Mouse (Mus musculus) adrenal gland, postnatal 14 days (tissue): ENCODE measurements around the gene Bcap29. TPM values are rescaled to one million over a fixed set of nuclear protein-coding genes. Genes with fewer than 3 reads are reported as not detected.
"Not testable (repeated sequence)": the region's sequence is repeated elsewhere in the genome, so short reads cannot be mapped to it uniquely, and the experiment has no call there.

ENCODE experiments used
- DNase-seq: peaks from one replicate; pipeline ENCODE4 v3.0.0; 2021; ENCODE audit warnings: mixed read lengths
- long read RNA-seq, 2 experiments: library from polyadenylated mRNA; stranded (forward); transcript quantifications; one replicate each; pipeline ENCODE4 v2.0.0; 2021
- total RNA-seq: library from RNA; stranded (reverse); gene quantifications from 2 replicates; pipeline ENCODE4 v1.2.3, GENCODE M21; 2021

The Bcap29 gene
- total RNA-seq: 20.0 and 23.2 TPM in 2 replicates
- long read RNA-seq, experiment 1, full-length matches to known transcripts: 39 of 42 reads
- long read RNA-seq, experiment 1, partial matches to known transcripts: 0 of 42 reads
- long read RNA-seq, experiment 1, other reads (novel, unspliced or antisense): 3 of 42 reads
- long read RNA-seq, experiment 2, full-length matches to known transcripts: 24 of 28 reads
- long read RNA-seq, experiment 2, partial matches to known transcripts: 3 of 28 reads
- long read RNA-seq, experiment 2, other reads (novel, unspliced or antisense): 1 of 28 reads

DNA sequence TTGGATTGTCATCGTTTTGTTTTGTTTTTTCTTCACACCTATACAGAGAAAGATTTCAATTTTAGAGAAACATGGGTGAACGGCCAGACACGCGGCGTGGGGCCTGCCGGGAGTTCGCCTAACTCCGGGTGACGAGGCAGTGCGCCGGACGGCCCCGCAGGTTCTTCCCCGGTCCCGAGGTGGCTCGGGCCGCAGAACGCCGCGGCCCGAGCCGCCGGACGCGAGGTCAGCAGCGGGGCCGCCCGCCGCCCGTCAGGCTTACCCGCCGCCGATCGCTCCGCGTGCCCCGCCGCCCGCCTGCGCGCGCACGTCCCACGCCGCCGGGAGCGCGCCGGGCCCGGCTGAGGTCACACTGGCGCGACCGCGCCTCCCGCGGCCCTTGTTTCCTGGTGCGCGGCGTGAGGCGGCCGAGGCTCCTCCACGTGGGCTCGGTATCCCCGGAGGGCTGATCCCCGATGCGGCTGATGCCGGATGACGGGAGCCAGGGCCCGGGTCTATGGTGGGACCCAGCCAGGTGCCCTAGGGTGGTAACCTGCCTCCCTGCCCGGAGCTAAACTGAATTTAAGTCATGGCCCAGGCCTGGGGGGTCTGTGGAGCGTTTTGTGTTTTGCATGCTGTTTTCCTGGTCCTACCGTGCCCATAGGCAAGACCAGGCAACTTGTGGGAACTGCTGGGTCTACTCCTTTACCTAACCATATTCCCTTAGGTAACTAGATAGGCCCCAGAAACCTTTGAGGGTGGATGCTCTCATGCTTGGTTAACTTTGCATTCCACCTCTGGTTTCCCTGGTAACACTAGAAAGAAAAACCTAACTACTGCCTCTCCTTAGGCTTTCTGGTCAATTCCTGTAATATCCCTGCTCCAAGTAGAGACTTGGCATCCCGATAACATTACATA, at the start of gene Bcap29:
Gene Bcap29 (minus strand): TSS at position 316 of the 897 bp plus-strand sequence.
- DNase-seq: peak; percentile 91

DNA sequence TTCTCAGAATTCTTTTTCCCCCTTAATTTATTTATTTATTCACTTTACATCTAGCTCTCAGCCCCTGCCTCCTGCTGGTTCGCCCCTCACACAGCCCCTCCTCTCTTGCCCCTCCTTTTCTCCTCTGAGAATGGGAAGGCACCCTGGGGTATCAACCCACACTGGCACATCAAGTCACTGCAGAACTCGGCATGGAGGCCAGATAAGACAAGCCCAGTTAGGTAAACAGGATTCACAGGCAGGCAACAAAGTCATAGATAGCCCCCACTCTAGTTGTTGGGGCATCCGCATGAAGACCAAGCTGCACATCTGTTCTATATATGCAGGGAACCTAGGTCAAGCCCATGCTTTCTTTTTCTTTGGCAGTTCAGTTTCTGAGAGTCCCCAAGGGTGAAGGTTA, 32.7 kb upstream of the Bcap29 start:
- DNase-seq: no peak

- no peak for DNase-seq
Observed at GRCm38 (mm10) chr12:31665999-31666398, 31.5 kb upstream of the Bcap29 start.

DNA sequence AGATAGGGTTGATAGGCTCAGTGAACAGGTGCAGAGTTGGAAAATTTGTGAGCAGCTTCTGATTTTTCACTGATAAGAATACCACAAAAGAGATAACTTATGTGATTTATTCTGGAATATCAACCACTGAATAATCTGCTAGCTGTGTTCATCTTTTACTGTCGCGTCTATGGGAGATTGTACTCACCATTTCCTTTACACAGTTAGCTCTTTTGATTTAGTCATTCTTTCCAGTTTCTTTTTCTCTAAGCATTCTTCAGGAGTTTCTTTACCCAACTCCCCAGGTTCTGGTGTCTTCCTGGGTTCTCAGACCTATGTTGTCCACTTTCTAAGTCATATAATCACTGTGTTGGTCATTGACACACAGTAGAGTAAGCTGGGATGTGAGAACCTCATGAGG, 22.4 kb upstream of the Bcap29 start:
- DNase-seq: no peak

DNA sequence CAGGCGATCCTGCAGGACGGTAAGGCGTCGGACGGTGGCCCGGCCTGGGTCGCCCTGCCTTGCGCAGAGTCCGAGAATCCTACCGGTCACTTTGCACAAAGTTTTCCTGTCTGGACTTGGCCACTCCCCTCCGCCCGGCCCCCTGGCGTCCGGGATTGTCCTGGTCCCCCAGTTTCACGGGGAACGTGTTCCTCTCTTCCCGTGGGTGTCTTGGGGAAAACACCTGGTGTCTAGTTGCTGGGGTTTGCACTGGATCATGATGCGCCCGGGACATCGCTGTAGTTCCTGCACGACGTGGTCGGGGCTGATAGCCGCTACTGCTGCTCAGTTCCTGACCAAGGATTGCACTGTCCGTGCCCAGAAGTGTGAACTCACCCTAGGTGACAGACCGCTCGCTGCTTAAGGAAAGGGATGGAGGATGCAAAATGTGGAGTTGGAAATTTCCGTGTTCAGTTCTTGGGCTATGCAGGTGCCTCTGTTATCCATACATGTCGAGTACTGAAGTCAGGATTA, 20.6 kb upstream of the Bcap29 start:
- DNase-seq: no peak

DNA sequence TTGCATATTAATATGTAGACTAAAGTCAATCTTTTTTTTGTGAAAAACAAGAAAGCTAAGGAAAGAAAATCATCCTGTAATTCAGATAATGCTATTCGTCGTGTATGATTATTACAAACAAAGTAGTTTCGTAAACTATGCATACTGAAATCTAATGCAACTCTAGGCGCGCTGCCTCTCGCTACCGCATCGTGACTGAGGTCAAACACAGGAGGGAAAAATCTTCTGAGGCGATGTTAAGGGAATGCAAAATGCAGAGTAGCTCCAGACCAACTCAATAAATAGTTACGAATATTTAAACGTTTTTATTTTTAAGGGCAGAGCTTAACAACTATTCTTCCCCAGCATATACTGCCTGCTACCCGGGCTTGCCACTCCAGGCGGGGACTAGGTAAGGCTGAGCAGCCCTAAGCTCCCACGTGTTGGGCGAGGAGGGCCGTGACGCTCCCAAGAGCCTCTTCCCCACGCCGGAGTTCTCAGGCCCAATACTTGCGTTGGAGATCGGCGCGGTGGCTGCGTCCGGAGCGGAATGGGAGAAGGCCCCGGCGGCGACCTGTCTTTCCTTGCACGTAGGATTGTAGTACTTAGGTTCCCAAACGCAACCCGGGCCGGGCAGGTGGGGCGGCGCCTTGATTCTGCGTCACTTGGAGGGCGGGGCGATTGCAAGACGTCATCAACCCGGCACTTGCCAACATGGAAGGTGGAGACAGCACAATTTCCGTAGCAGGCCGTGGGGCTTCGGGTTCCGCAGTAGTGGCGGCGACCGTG, 19.9 kb upstream of the Bcap29 start, which contains the start of the genes Dus4l and Cog5:
Gene Dus4l (minus strand): TSS at position 630 of the 768 bp plus-strand sequence.
Gene Cog5 (plus strand): TSS at position 673 of the 768 bp plus-strand sequence.
- DNase-seq: peak; percentile 97

GRCm38 (mm10) chr12:31653611-31654010, 19.2 kb upstream of the Bcap29 start:
- no peak for DNase-seq

DNA sequence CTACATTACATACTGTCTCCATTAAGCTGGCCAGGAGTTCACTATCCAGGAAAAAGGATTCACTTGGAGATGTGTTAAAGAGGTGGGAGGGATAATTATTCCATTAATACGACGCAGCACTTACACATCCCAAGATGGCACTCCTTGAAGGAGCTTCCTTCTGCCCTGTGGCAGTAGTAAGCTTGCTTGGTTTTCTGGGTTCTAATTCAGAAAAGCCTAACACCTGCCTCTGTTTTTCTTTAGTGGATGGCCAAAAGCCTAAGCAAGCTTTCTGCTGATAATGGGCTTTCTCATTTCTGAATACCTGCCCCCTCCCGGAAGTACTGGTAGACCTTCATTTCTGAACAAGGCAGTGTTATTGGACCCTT, 766 bp upstream of the Bcap29 start:
- no peak for DNase-seq

- DNase-seq: peak; percentile 26
Observed at GRCm38 (mm10) chr12:31633970-31634342, 502 bp downstream of the Bcap29 start.

DNA sequence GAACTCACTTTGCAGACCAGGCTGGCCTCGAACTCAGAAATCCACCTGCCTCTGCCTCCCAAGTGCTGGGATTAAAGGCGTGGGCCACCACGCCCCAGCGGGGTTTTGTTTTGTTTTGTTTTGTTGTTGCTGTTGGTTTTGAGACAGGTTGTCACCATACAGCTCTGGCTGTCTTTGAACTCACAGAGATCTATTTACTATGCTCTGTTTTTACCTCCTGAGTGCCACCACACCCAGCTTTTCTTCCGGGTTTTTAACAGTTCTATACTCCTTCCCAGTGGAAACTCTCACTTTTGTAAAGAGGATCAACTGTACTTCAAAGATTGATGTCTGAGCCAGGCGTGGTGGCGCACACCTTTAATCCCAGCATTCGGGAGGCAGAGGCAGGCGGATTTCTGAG, 6.1 kb downstream of the Bcap29 start:
- not testable (repeated sequence) for DNase-seq

- DNase-seq: no peak
Observed at GRCm38 (mm10) chr12:31625016-31625415, 9.4 kb downstream of the Bcap29 start.

GRCm38 (mm10) chr12:31620106-31620505, 14.4 kb downstream of the Bcap29 start:
- no peak for DNase-seq

DNA sequence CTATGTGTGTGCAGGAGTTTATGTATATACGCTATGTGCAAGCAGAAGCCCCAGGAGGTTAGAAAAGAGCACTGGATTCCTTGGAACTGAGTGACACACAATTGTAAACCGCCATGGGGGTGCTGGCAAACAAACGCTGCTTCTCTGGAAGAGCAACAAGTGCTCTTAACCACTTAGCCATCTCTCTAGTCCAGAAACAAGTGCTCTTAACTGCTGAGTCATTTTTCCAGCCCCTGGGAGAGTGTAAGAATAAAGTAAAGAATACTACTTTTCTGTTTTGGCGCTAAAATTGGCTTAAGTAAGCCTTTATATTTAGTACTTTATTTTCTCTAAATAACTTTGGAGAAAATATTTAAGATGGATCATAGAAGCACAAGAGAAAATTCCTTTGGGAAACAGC, 21.1 kb downstream of the Bcap29 start:
- DNase-seq: no peak

- no peak for DNase-seq
Observed at GRCm38 (mm10) chr12:31608138-31608537, 26.3 kb downstream of the Bcap29 start.

DNA sequence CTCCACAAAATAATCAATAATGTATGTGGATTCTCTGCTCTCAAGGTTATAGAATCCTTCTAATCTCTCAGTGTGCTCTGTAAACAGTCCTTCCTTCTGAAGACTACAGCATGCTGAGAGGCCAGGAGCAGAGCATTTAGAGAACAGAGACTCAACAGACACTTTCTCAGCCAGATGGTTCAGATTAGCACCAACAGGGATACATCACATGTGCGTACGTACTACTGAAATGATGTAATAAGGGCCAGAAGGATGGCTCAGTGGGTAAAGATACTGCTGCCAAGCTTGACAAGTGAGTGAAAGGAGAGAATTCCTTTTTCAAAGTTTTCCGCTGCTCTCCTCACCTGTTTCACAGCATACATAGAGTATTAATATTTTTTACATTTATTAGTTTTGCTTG, 29.6 kb downstream of the Bcap29 start:
- no peak for DNase-seq

DNA sequence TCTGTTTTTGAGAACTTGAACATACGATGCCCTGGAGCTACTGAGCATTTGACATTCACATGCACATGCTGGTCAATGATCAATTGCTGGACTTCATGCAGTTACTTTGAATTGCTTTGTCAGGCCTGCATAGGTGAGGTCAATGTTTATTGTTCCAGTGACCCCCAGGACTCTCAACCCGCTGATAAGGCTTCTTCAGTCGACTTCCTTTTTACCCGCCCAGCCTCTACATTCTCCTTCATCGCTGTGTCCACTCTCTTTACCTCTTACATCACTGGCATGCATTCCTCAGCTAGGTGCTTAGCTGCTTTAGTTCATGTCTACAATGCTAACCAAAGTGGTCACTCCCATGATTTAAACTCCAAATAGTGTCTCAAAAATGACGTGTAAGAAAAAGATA, 30.9 kb downstream of the Bcap29 start:
- no peak for DNase-seq

DNA sequence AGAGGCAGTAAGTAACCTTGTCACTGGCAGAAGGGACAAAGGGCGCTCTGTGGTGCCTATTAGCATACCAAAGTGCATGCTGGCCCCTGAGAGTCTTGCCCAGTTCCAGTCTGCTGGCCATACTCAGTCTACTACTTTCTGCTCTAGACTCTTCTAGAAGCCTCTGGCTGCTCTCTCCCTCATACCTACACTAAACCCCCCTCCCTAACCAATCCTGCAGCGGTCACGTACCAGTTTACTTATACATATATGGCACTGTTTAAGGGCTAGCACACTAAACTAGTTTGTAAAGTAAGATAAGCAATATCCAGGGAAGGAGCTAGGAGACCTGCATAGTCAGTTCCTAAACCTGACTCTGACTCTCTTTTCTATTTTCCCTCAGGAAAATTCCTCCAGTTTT, 40.2 kb downstream of the Bcap29 start:
- DNase-seq: no peak

DNA sequence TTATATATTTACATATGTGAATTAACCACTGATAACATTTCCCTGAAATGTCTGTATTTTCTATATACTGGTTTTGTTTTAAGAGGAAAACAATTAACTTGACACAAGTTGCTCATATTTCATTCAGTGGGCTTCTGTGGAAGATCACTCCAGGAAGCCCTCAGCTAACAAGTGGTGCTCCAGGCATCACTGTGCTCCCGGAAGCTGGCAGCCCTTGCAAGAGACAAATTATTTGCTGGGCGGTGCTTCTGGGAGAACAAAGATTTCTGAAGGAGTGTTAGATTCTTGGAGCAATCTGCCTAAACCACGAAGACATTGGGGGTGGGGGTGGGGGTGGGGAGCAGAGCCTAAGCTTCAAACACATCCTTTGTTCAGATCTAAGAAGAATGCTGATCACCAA, 42.4 kb downstream of the Bcap29 start:
- DNase-seq: no peak

- no peak for DNase-seq
Observed at GRCm38 (mm10) chr12:31583726-31584125, 50.7 kb downstream of the Bcap29 start.

GRCm38 (mm10) chr12:31582081-31582480, 52.4 kb downstream of the Bcap29 start:
- no peak for DNase-seq

- no peak for DNase-seq
Observed at GRCm38 (mm10) chr12:31581319-31581810, 53.1 kb downstream of the Bcap29 start.

GRCm38 (mm10) chr12:31580634-31581318, 53.7 kb downstream of the Bcap29 start:
- peak; percentile 40 for DNase-seq
